Mouse (Mus musculus) forebrain, embryonic 13.5 days (tissue): ENCODE results near the gene Nek6. TPM values are rescaled to one million over a fixed set of nuclear protein-coding genes. Genes with fewer than 3 reads are reported as not detected.

Experiments
- ATAC-seq: fragments of 200-750 bp; cut with Nextera tagmentation; 2 replicates; pipeline ENCODE4 v1.8.0; 2017
- H3K27ac ChIP-seq: fragments of 300-500 bp; sonication (generic); 2 replicates; pipeline ENCODE4 v1.5.1; 2015; ENCODE audit warnings: inconsistent platforms, mild to moderate bottlenecking, moderate library complexity
- H3K27me3 ChIP-seq: fragments of 300-500 bp; sonication (generic); 2 replicates; pipeline ENCODE4 v1.6.1; 2015; ENCODE audit warnings: mild to moderate bottlenecking, inconsistent platforms
- H3K36me3 ChIP-seq: fragments of 300-500 bp; sonication (generic); 2 replicates; pipeline ENCODE4 v1.6.1; 2015; ENCODE audit warnings: mild to moderate bottlenecking, inconsistent platforms; ENCODE audit not compliant: poor library complexity, severe bottlenecking
- H3K4me1 ChIP-seq: fragments of 300-500 bp; sonication (generic); 2 replicates; pipeline ENCODE4 v1.6.1; 2015; ENCODE audit warnings: inconsistent platforms
- H3K4me2 ChIP-seq: fragments of 300-500 bp; sonication (generic); 2 replicates; pipeline ENCODE4 v1.6.1; 2015; ENCODE audit warnings: inconsistent platforms, mild to moderate bottlenecking, moderate library complexity
- H3K4me3 ChIP-seq: fragments of 300-500 bp; sonication (generic); 2 replicates; pipeline ENCODE4 v1.5.1; 2015; ENCODE audit warnings: mild to moderate bottlenecking, inconsistent platforms
- H3K9ac ChIP-seq: fragments of 300-500 bp; sonication (generic); 2 replicates; pipeline ENCODE4 v1.6.1; 2015; ENCODE audit warnings: mild to moderate bottlenecking, inconsistent platforms
- H3K9me3 ChIP-seq: fragments of 300-500 bp; sonication (generic); replicated peaks from 2 replicates; pipeline ENCODE4 v1.6.1; 2016; ENCODE audit warnings: inconsistent platforms
- WGBS: fragments of 180-500 bp; shearing (Covaris S2); methylation state at CpG from one replicate; pipeline ENCODE4 v1.1.7; 2015; 5-methylcytosine and 5-hydroxymethylcytosine counted together
- microRNA-seq: library from miRNA; unstranded; fragments of <30 nt; microRNA quantifications from one replicate; pipeline ENCODE4, GENCODE M21; 2016
- polyA plus RNA-seq: library from polyadenylated mRNA; unstranded; fragments of >200 nt; fragmentation: Nextera tagmentation; extraction: Ambion mirVana; gene quantifications from 2 replicates; pipeline ENCODE4 v1.2.1, GENCODE M21; 2015

The Nek6 gene
- polyA plus RNA-seq, 1 experiment from 2014 or later, result 122 TPM

DNA sequence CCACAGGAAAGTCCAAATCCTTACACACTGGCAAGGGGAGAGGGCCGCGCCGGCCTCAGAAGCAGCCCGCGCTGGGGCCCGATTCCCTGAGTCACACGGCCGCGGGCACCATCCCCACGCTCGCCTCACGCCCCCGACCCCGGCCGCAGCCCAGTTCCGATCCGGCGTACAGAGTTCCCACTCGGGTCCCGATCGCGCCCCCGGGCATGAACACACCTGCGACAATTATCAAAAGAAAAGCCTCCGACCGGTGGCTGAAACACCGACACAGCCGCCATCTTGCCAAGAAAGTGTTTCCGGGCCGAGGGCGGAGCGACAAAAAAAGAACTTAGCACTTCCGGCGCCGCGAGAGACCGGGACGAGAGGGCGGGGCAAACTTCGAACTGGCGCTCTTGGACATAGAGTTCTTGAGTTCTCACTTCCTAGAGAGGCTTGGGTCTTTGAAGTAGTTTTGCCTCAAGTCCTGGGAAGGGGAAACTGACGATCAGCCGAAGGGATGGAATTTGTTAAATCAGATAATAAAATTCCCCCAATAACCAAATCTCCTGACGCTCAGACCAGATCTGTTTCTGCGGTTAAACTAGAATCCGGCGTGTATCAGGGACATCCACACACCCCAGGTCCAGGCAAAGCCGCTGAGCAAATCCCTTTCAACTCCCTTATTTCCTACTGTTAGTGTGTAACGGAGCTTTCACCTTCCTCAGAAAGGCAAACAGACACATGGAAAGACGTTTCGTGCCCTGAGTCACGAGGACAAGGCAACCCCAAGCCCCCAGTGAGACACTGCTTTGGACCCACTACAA lies 132.4 kb downstream of the Nek6 start, which contains the start of gene Psmb7:
Gene Psmb7, minus strand, starts transcription at position 463 of the 803 bp plus-strand sequence.
- WGBS, result 2% methylated on average over 52 of the region's 52 CpGs
- peak; percentile 88 for ATAC-seq

More for the DNA sequence above, 132.4 kb downstream of the Nek6 start, which contains the start of gene Psmb7:
- Histone ChIP-seq H3K36me3 (peaks cover 30% of the 10 kb centered on the region), H3K9ac (peak within 1 kb of the TSS; percentile 86), H3K4me3 (peak within 1 kb of the TSS; percentile 85), H3K4me2 (peak within 1 kb of the TSS; percentile 84), H3K27ac (0 out of 2 replicates have a peak within 1 kb of the TSS, but pooled peaks have one; percentile 31), H3K27me3 (no peaks in the 10 kb centered on the region), H3K9me3 (no peaks in the 10 kb centered on the region), H3K4me1 (peaks cover 22% of the 10 kb centered on the region)

Small RNA genes within 50 kb of the gene (microRNA-seq; reads per million reads assigned to microRNA genes)
- not detected for gene Gm27634

Other genes starting within 250 kb of the Nek6 start
- gene Dennd1a, start 224.3 kb upstream of the Nek6 start, polyA plus RNA-seq, result 17.7 and 19.9 TPM in 2 replicates
- gene Lhx2, start 172.4 kb upstream of the Nek6 start, polyA plus RNA-seq, result 153 and 167 TPM in 2 replicates
- 348 and 354 TPM in 2 replicates for gene Psmb7, start 132.4 kb downstream of the Nek6 start, polyA plus RNA-seq
- gene Nr5a1, start 202.9 kb downstream of the Nek6 start, polyA plus RNA-seq, result 1.4 and 2.4 TPM in 2 replicates